Mouse (Mus musculus): ENCODE results near the gene Mindy4. TPM values are rescaled to one million over a fixed set of nuclear protein-coding genes. Genes with fewer than 3 reads are reported as not detected.
A peak's percentile ranks its signal among the peaks of the same experiment; 100 is the strongest.

Gene Mindy4
- polyA plus RNA-seq, 1 experiment from 2014 or later, result 1.7 TPM

GRCm38 (mm10) chr6:55246441-55246840, 43.3 kb downstream of the Mindy4 start:
- no peak for ATAC-seq
- no peak overlapping the region for H3K27ac ChIP-seq (ENCODE audit: low read depth)
- WGBS (ENCODE audit: insufficient replicate concordance), result 74% methylated on average over 7 of the region's 7 CpGs

GRCm38 (mm10) chr6:55246911-55247438, 43.8 kb downstream of the Mindy4 start:
- Histone ChIP-seq H3K27me3 (ENCODE audit: insufficient read depth, low read length) (no peaks in the 10 kb centered on the region), H3K36me3 (replicated peaks; ENCODE audit: insufficient read depth, low read length) (no peaks in the 10 kb centered on the region), H3K9me3 (ENCODE audit: low read length) (no peaks in the 10 kb centered on the region), H3K27ac (ENCODE audit: low read depth) (no peak overlapping the region), H3K4me1 (ENCODE audit: insufficient read depth) (no peaks in the 10 kb centered on the region), H3K4me2 (ENCODE audit: low read depth, low read length) (no peak overlapping the region), H3K9ac (replicated peaks) (no peak overlapping the region), H3K4me3 (ENCODE audit: low read depth, low read length) (no peak overlapping the region)
- no peak for DNase-seq
- TF ChIP-seq CTCF (IDR thresholded peaks at IDR 0.05; ENCODE audit: low read depth) (no peak), EP300 (IDR thresholded peaks at IDR 0.05; ENCODE audit: low read depth) (no peak)
- ATAC-seq, result no peak
- WGBS (ENCODE audit: insufficient replicate concordance), result 89% methylated on average over 12 of the region's 12 CpGs

More at GRCm38 (mm10) chr6:55246441-55246840, 43.3 kb downstream of the Mindy4 start:
- Histone ChIP-seq H3K36me3 (replicated peaks; ENCODE audit: insufficient read depth, low read length) (no peaks in the 10 kb centered on the region), H3K4me3 (ENCODE audit: low read depth, low read length) (no peak overlapping the region), H3K27me3 (ENCODE audit: insufficient read depth, low read length) (no peaks in the 10 kb centered on the region), H3K9me3 (ENCODE audit: low read length) (no peaks in the 10 kb centered on the region), H3K4me2 (ENCODE audit: low read depth, low read length) (no peak overlapping the region), H3K9ac (replicated peaks) (no peak overlapping the region), H3K4me1 (ENCODE audit: insufficient read depth) (no peaks in the 10 kb centered on the region)
- no peak for TF ChIP-seq EP300 (IDR thresholded peaks at IDR 0.05; ENCODE audit: low read depth)
- TF ChIP-seq CTCF (IDR thresholded peaks at IDR 0.05; ENCODE audit: low read depth), result no peak
- no peak for DNase-seq

DNA sequence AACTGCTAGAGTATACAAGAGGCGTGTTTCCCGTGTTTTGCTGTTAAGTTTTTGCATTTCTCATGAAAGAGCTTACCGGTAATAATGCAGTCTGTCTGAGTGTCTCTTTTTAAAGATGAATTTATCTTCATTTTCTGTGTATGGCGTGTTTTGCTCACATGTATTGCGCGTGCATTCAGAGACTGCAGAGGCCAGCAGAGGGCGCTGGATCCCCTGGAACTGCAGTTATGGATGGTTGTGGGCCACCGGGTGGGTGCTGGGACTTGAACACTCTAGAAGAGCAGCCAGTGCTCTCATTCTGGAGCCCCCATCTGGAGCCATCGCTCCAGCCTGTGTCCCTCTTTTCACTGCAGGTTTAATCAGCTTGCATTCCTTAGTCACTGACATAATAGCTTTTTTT, 46.1 kb downstream of the Mindy4 start:
- DNase-seq, result no peak
- H3K27me3 ChIP-seq (ENCODE audit: insufficient read depth, low read length), result no peaks in the 10 kb centered on the region
- H3K27ac ChIP-seq (ENCODE audit: low read depth), result no peak overlapping the region
- H3K4me3 ChIP-seq (ENCODE audit: low read depth, low read length), result no peak overlapping the region
- H3K36me3 ChIP-seq (replicated peaks; ENCODE audit: insufficient read depth, low read length), result no peaks in the 10 kb centered on the region
- H3K9me3 ChIP-seq (ENCODE audit: low read length), result no peaks in the 10 kb centered on the region
- ATAC-seq, result no peak
- H3K4me2 ChIP-seq (ENCODE audit: low read depth, low read length), result no peak overlapping the region
- H3K9ac ChIP-seq (replicated peaks), result no peak overlapping the region
- peak; percentile 55 for TF ChIP-seq CTCF (IDR thresholded peaks at IDR 0.05; ENCODE audit: low read depth)
- no peak for TF ChIP-seq EP300 (IDR thresholded peaks at IDR 0.05; ENCODE audit: low read depth)
- 86% methylated on average over 9 of the region's 9 CpGs for WGBS (ENCODE audit: insufficient replicate concordance)
- H3K4me1 ChIP-seq (ENCODE audit: insufficient read depth), result no peaks in the 10 kb centered on the region

DNA sequence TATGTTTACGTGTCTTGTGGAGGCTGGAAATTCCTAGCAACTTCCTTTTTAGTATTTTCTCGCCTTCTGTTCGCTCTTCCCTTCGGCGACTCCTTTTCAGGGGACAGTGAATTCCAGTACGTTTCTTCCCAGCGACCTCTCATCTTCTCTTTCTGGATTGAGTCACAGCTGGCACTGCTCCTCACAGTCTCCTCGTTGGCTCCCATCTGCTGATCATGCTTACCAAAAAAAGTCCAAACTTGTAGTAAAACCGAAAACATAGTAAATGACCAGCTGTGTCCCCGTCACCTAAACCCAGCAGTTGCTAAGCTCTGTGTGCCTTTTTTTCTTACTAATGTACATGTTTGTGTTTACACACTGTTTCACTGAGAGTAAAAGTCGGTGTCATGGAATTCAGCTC, 47.6 kb downstream of the Mindy4 start:
- ATAC-seq, result no peak
- no peak for DNase-seq
- H3K9ac ChIP-seq (replicated peaks), result no peak overlapping the region
- H3K27ac ChIP-seq (ENCODE audit: low read depth), result no peak overlapping the region
- no peak overlapping the region for H3K4me2 ChIP-seq (ENCODE audit: low read depth, low read length)
- H3K9me3 ChIP-seq (ENCODE audit: low read length), result no peaks in the 10 kb centered on the region
- H3K4me3 ChIP-seq (ENCODE audit: low read depth, low read length), result no peak overlapping the region
- H3K4me1 ChIP-seq (ENCODE audit: insufficient read depth), result no peaks in the 10 kb centered on the region
- TF ChIP-seq EP300 (IDR thresholded peaks at IDR 0.05; ENCODE audit: low read depth) (no peak), CTCF (IDR thresholded peaks at IDR 0.05; ENCODE audit: low read depth) (no peak)
- 77% methylated on average over 11 of the region's 11 CpGs for WGBS (ENCODE audit: insufficient replicate concordance)
- no peaks in the 10 kb centered on the region for H3K36me3 ChIP-seq (replicated peaks; ENCODE audit: insufficient read depth, low read length)
- H3K27me3 ChIP-seq (ENCODE audit: insufficient read depth, low read length), result no peaks in the 10 kb centered on the region

DNA sequence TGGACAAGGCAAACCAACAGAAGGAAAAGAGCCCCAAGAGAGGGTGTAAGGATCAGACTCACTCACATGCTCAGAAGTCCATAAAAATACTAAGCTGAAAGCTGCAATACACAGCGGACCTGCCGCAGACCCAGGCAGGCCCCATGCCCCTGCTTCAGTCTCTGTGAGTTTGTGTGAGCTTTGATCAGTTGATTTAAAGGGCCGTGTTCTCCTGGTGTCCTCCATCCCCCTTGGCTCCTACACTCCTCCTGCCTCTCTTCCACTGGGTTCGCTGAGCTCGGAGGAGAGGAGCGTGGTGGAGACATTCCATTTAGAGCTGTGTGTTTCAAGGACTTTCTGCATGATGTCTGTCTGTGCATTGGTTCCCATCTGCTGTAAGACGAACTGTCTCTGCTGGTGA, 48.4 kb downstream of the Mindy4 start:
- WGBS (ENCODE audit: insufficient replicate concordance), result 81% methylated on average over 7 of the region's 7 CpGs
- TF ChIP-seq CTCF (IDR thresholded peaks at IDR 0.05; ENCODE audit: low read depth) (no peak), EP300 (IDR thresholded peaks at IDR 0.05; ENCODE audit: low read depth) (no peak)
- DNase-seq (no peak), ATAC-seq (no peak)
- H3K4me2 ChIP-seq (ENCODE audit: low read depth, low read length), result no peak overlapping the region
- H3K27ac ChIP-seq (ENCODE audit: low read depth), result no peak overlapping the region
- H3K4me3 ChIP-seq (ENCODE audit: low read depth, low read length), result no peak overlapping the region
- H3K9ac ChIP-seq (replicated peaks), result no peak overlapping the region
- no peaks in the 10 kb centered on the region for H3K27me3 ChIP-seq (ENCODE audit: insufficient read depth, low read length)
- H3K4me1 ChIP-seq (ENCODE audit: insufficient read depth), result no peaks in the 10 kb centered on the region
- H3K9me3 ChIP-seq (ENCODE audit: low read length), result no peaks in the 10 kb centered on the region
- no peaks in the 10 kb centered on the region for H3K36me3 ChIP-seq (replicated peaks; ENCODE audit: insufficient read depth, low read length)

GRCm38 (mm10) chr6:55252731-55253247, 49.6 kb downstream of the Mindy4 start:
- H3K9ac ChIP-seq (replicated peaks), result no peak overlapping the region
- H3K36me3 ChIP-seq (replicated peaks; ENCODE audit: insufficient read depth, low read length), result no peaks in the 10 kb centered on the region
- TF ChIP-seq EP300 (IDR thresholded peaks at IDR 0.05; ENCODE audit: low read depth) (no peak), CTCF (IDR thresholded peaks at IDR 0.05; ENCODE audit: low read depth) (no peak)
- H3K9me3 ChIP-seq (ENCODE audit: low read length), result no peaks in the 10 kb centered on the region
- no peaks in the 10 kb centered on the region for H3K27me3 ChIP-seq (ENCODE audit: insufficient read depth, low read length)
- H3K4me2 ChIP-seq (ENCODE audit: low read depth, low read length), result no peak overlapping the region
- peaks cover 4% of the 10 kb centered on the region; the same call in 1 of the 2 replicates for H3K4me1 ChIP-seq (ENCODE audit: insufficient read depth)
- DNase-seq (no peak), ATAC-seq (no peak)
- WGBS (ENCODE audit: insufficient replicate concordance), result 78% methylated on average over 8 of the region's 8 CpGs
- H3K4me3 ChIP-seq (ENCODE audit: low read depth, low read length), result no peak overlapping the region
- no peak overlapping the region for H3K27ac ChIP-seq (ENCODE audit: low read depth)
